ENCODE assay signal across 28 mouse cellular contexts in genomic region chr1:152820911-152821695, GRCm38 (mm10). TPM values are rescaled to one million over a fixed set of nuclear protein-coding genes. Genes with fewer than 3 reads are reported as not detected.
DNase-seq lines count a peak whose midpoint lies in the region; ATAC-seq and TF ChIP-seq lines count a peak whose summit lies in the region.
"Had no signal": no experiment of that assay in that cellular context is flagged by ENCODE, and none has a peak within 500 bp of the region (broad histone marks: within the 10 kb centered on the region; RNA-seq: fewer than 3 reads in every experiment).

No protein-coding gene starts in this region.

- H3K4me3 ChIP-seq in embryonic fibroblast, embryonic 13.5 days (ENCODE audit: insufficient read depth, low read length), result no peak overlapping the region
- H3K4me3 ChIP-seq in thymus, adult 2 months (ENCODE audit: control insufficient read depth, insufficient read depth, low read length), result no peak overlapping the region
- no peak overlapping the region for H3K4me3 ChIP-seq in kidney, embryonic 14.5 days (ENCODE audit: low read length)
- H3K4me3 ChIP-seq: embryonic facial prominence, embryonic 12.5 days; embryonic facial prominence, embryonic 15.5 days; erythroblast, embryonic 14.5 days; forebrain, embryonic 10.5 days; forebrain, embryonic 13.5 days; heart, adult 2 months; heart, embryonic 10.5 days; heart, embryonic 13.5 days; hindbrain, embryonic 12.5 days; hindbrain, embryonic 15.5 days had no signal

- intact Hi-C loops in heart, postnatal 14 days (cut with DNase I), result no loop called here

- DNase-seq in heart, adult 11 months, result peak; percentile 78
- DNase-seq in heart, postnatal 14 days, result no peak
- DNase-seq in 416B (ENCODE audit: low read depth) (peak; percentile 43), NIH3T3 (ENCODE audit: low read depth) (peak; percentile 35)
- no peak for DNase-seq in thymus, adult 2 months
- DNase-seq in urinary bladder, postnatal 36 days (ENCODE audit: low spot score in 2 of 2), result no peak
- DNase-seq: adrenal gland, adult 2 months; adrenal gland, postnatal 36 days; B cell, adult 2 months; cerebellum, adult 18-20 months; cerebellum, adult 9-10 months; cerebellum, postnatal 14 days; gastrocnemius, postnatal 25 days; heart, adult 2 months had no signal

- no peak overlapping the region for H3K9ac ChIP-seq in kidney, embryonic 14.5 days (ENCODE audit: low read depth, low read length)
- H3K9ac ChIP-seq: embryonic facial prominence, embryonic 12.5 days; embryonic facial prominence, embryonic 15.5 days; forebrain, embryonic 13.5 days; heart, embryonic 13.5 days; hindbrain, embryonic 12.5 days; hindbrain, embryonic 15.5 days had no signal

- no peaks in the 10 kb centered on the region for H3K27me3 ChIP-seq in thymus, adult 2 months (ENCODE audit: control insufficient read depth, insufficient read depth, low read length)
- H3K27me3 ChIP-seq in kidney, embryonic 14.5 days (ENCODE audit: control insufficient read depth, insufficient read depth, low read length), result no peaks in the 10 kb centered on the region
- H3K27me3 ChIP-seq: CH12.LX; embryonic facial prominence, embryonic 12.5 days; embryonic facial prominence, embryonic 15.5 days; forebrain, embryonic 13.5 days; heart, embryonic 13.5 days; hindbrain, embryonic 12.5 days; hindbrain, embryonic 15.5 days had no signal

- H3K36me3 ChIP-seq in thymus, adult 2 months (ENCODE audit: control insufficient read depth, insufficient read depth, low read length), result no peaks in the 10 kb centered on the region
- H3K36me3 ChIP-seq in kidney, embryonic 14.5 days (ENCODE audit: control insufficient read depth, insufficient read depth, low read length), result no peaks in the 10 kb centered on the region
- H3K36me3 ChIP-seq: embryonic facial prominence, embryonic 12.5 days; embryonic facial prominence, embryonic 15.5 days; forebrain, embryonic 10.5 days; heart, embryonic 10.5 days; heart, embryonic 13.5 days; hindbrain, embryonic 12.5 days; hindbrain, embryonic 15.5 days had no signal

- peak overlapping the region; percentile 41 for H3K27ac ChIP-seq in embryonic fibroblast, embryonic 13.5 days (ENCODE audit: insufficient read depth, low read length)
- H3K27ac ChIP-seq in thymus, adult 2 months (ENCODE audit: control insufficient read depth, insufficient read depth, low read length), result no peak overlapping the region
- no peak overlapping the region for H3K27ac ChIP-seq in kidney, embryonic 14.5 days (ENCODE audit: low read depth, low read length)
- H3K27ac ChIP-seq: embryonic facial prominence, embryonic 12.5 days; embryonic facial prominence, embryonic 15.5 days; forebrain, embryonic 10.5 days; forebrain, embryonic 13.5 days; heart, adult 2 months; heart, embryonic 10.5 days; heart, embryonic 13.5 days; hindbrain, embryonic 12.5 days; hindbrain, embryonic 15.5 days had no signal

- TF ChIP-seq CTCF in embryonic fibroblast, embryonic 13.5 days (IDR thresholded peaks at IDR 0.05; ENCODE audit: borderline replicate concordance, insufficient read depth, low read length), result no peak
- no peak for TF ChIP-seq CTCF in thymus, adult 2 months (IDR thresholded peaks at IDR 0.05; ENCODE audit: borderline replicate concordance, control insufficient read depth, extremely low read depth, insufficient read depth, low read length, poor library complexity)

- ATAC-seq in kidney, embryonic 14.5 days (ENCODE audit: low FRiP score, low TSS enrichment), result no peak
- ATAC-seq: forebrain, embryonic 13.5 days; forebrain, embryonic 16.5 days; intestine, postnatal 0 days had no signal

- no peak for TF ChIP-seq POLR2A in embryonic fibroblast, embryonic 13.5 days (IDR thresholded peaks at IDR 0.05; ENCODE audit: low read depth, low read length)
- no peak for TF ChIP-seq POLR2A in thymus, adult 2 months (IDR thresholded peaks at IDR 0.05; ENCODE audit: control insufficient read depth, extremely low read depth, insufficient read depth, low read length, poor library complexity)

- H3K4me2 ChIP-seq in kidney, embryonic 14.5 days (replicated peaks; ENCODE audit: low read depth, low read length), result no peak overlapping the region
- H3K4me2 ChIP-seq: embryonic facial prominence, embryonic 12.5 days; embryonic facial prominence, embryonic 15.5 days; forebrain, embryonic 13.5 days; heart, embryonic 13.5 days; hindbrain, embryonic 12.5 days; hindbrain, embryonic 15.5 days had no signal

- H3K4me1 ChIP-seq in embryonic fibroblast, embryonic 13.5 days (ENCODE audit: control insufficient read depth, insufficient read depth, low read length), result peaks cover 6% of the 10 kb centered on the region; the same call in 1 of the 2 replicates
- no peaks in the 10 kb centered on the region for H3K4me1 ChIP-seq in thymus, adult 2 months (replicated peaks; ENCODE audit: control insufficient read depth, insufficient read depth, low read length)
- H3K4me1 ChIP-seq in kidney, embryonic 14.5 days (ENCODE audit: control insufficient read depth, insufficient read depth, low read length), result peaks cover 18% of the 10 kb centered on the region

- no peaks in the 10 kb centered on the region for H3K9me3 ChIP-seq in kidney, embryonic 14.5 days (ENCODE audit: control insufficient read depth, low read length)
- H3K9me3 ChIP-seq: embryonic facial prominence, embryonic 12.5 days; embryonic facial prominence, embryonic 15.5 days; forebrain, embryonic 13.5 days; heart, embryonic 13.5 days; hindbrain, embryonic 12.5 days; hindbrain, embryonic 15.5 days had no signal

- WGBS in thymus, adult 2 months, result 90% methylated on average over 7 of the region's 7 CpGs
- 74% methylated on average over 7 of the region's 7 CpGs for WGBS in kidney, embryonic 14.5 days

RNA-seq across cellular contexts. Expression of gene Ncf2, which starts 21.1 kb away (rescaled TPM):
- total RNA-seq in heart, postnatal 14 days (2021), result 1 to 10 TPM; 3.9 to 5.1 TPM
- polyA plus RNA-seq in embryonic fibroblast, embryonic 13.5 days (2011; ENCODE audit: insufficient read length, low read depth, missing spikeins), result 0.18 and 1.7 TPM in 2 replicates
- polyA plus RNA-seq in thymus, adult 2 months (2012; rRNA removed), result 7.6 and 8.4 TPM in 2 replicates
- polyA plus RNA-seq in kidney, embryonic 14.5 days (2014; fragmentation: Nextera tagmentation; extraction: Ambion mirVana), result 5.6 and 7.1 TPM in 2 replicates

RNA-seq across cellular contexts. Expression of gene Arpc5, which starts 54.8 kb away (rescaled TPM):
- total RNA-seq in heart, postnatal 14 days (2021), result 10 to 100 TPM; 53.0 to 57.9 TPM
- 190 and 261 TPM in 2 replicates for polyA plus RNA-seq in embryonic fibroblast, embryonic 13.5 days (2011; ENCODE audit: insufficient read length, low read depth, missing spikeins)
- 162 and 171 TPM in 2 replicates for polyA plus RNA-seq in thymus, adult 2 months (2012; rRNA removed)
- polyA plus RNA-seq in kidney, embryonic 14.5 days (2014; fragmentation: Nextera tagmentation; extraction: Ambion mirVana), result 228 and 240 TPM in 2 replicates

RNA-seq across cellular contexts. Expression of gene Rgl1, which starts 55.0 kb away (rescaled TPM):
- 10 to 100 TPM; 51.7 to 51.8 TPM for total RNA-seq in heart, postnatal 14 days (2021)
- polyA plus RNA-seq in embryonic fibroblast, embryonic 13.5 days (2011; ENCODE audit: insufficient read length, low read depth, missing spikeins), result 53.6 and 54.3 TPM in 2 replicates
- 6.8 and 7.1 TPM in 2 replicates for polyA plus RNA-seq in thymus, adult 2 months (2012; rRNA removed)
- 45.2 and 63.8 TPM in 2 replicates for polyA plus RNA-seq in kidney, embryonic 14.5 days (2014; fragmentation: Nextera tagmentation; extraction: Ambion mirVana)

Comparison
In these comparisons a context has a peak if more than half of its experiments do, and no peak if none do; other contexts are left out.
1. DNase-seq: peak in heart, adult 11 months (single experiment), 416B (single experiment) and NIH3T3 (single experiment); none in heart, postnatal 14 days (0 of 2), thymus, adult 2 months (single experiment) and urinary bladder, postnatal 36 days (0 of 2).